Mouse (Mus musculus) heart, adult 18-20 months (tissue): ENCODE data around the gene Cemip. TPM values are rescaled to one million over a fixed set of nuclear protein-coding genes. Genes with fewer than 3 reads are reported as not detected.
"Not testable (repeated sequence)": the region's sequence is repeated elsewhere in the genome, so short reads cannot be mapped to it uniquely, and the experiment has no call there.

Experiments used
- DNase-seq, 2 experiments: peaks; one replicate each; pipeline ENCODE4 v3.0.0; 2021 to 2022; ENCODE audit warnings: mixed read lengths in 1 of 2
- total RNA-seq, 2 experiments: library from RNA; stranded (reverse); gene quantifications; 2 replicates each; pipeline ENCODE4 v1.2.3; 2021

Gene Cemip
- total RNA-seq, 2 experiments from 2014 or later = 0.08 TPM; not detected in 1

- DNase-seq = no peak
These were observed 194.0 kb downstream of the Cemip start for GRCm38 (mm10) chr7:83892333-83892669.

- DNase-seq = peak; percentile 100
These were observed 194.6 kb downstream of the Cemip start for GRCm38 (mm10) chr7:83891433-83892332.

- DNase-seq = not testable (repeated sequence)
These were observed 196.4 kb downstream of the Cemip start for GRCm38 (mm10) chr7:83889946-83890345.

- DNase-seq = peak; percentile 76 to 80
These were observed 196.9 kb downstream of the Cemip start for GRCm38 (mm10) chr7:83889383-83889782.

- no peak for DNase-seq
These were observed 199.8 kb downstream of the Cemip start for GRCm38 (mm10) chr7:83886366-83887129.

GRCm38 (mm10) chr7:83885835-83886234 is 200.5 kb downstream of the Cemip start:
- no peak for DNase-seq

- DNase-seq = peak in 1 of 2 experiments; percentile 30
These were observed 201.3 kb downstream of the Cemip start for GRCm38 (mm10) chr7:83884921-83885532.

- peak; percentile 90 to 95 for DNase-seq
These were observed 202.2 kb downstream of the Cemip start, which contains the start of the genes Tlnrd1 and Mesd for GRCm38 (mm10) chr7:83884021-83884658. Tlnrd1 (minus strand) TSS chr7:83884305. Mesd (plus strand) TSS chr7:83884466.

- peak; percentile 77 to 86 for DNase-seq
These were observed 202.9 kb downstream of the Cemip start for GRCm38 (mm10) chr7:83883276-83884020.

Other genes starting within 250 kb of the Cemip start
- 1 to 10 TPM; 8.3 TPM for gene Tlnrd1, start 202.2 kb downstream of the Cemip start, total RNA-seq
- gene Mesd, start 202.0 kb downstream of the Cemip start, total RNA-seq = 10 to 100 TPM; 49.3 to 54.9 TPM
- gene Abhd17c, start 65.4 kb upstream of the Cemip start, total RNA-seq = 10 to 100 TPM; 29.8 to 35.7 TPM